Mouse (Mus musculus) left cerebral cortex, postnatal 25 days (tissue): Measurements from ENCODE around the gene Pea15a. TPM values are rescaled to one million over a fixed set of nuclear protein-coding genes. Genes with fewer than 3 reads are reported as not detected.

Source experiments
- DNase-seq, 2 experiments: peaks; one replicate each; pipeline ENCODE4 v3.0.0; 2022; ENCODE audit warnings: low spot score in 2 of 2, mixed read lengths in 1 of 2
- intact Hi-C: fragments of 180-260 bp; cut with DNase I; formaldehyde crosslinking; loops from one replicate; pipeline ENCODE4 v1.15.1; 2025
- total RNA-seq, 2 experiments: library from RNA; stranded (reverse); gene quantifications; 2 replicates each; pipeline ENCODE4 v1.2.3; 2021

The Pea15a gene
- total RNA-seq, 2 experiments from 2014 or later = 411 to 429 TPM

DNA sequence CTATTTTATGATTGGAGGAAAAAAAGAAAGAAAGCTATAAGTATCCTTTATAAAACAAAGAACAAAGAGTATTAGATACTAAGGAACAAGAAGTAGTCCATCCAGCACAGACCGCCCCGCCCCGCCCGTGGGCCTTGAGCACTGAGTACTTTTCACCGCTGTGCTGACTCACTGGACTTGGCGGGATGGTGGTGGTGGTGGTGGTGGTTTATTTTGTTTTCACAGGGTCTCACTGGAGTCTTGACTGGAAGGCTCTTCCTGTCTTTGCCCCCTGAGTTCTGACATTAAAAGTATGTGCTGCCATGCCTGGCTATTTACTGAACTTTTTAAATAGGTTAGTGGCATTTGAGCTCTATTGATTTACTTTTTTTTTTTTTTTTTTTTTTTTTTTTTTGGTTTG, 23.5 kb downstream of the Pea15a start:
- no peak for DNase-seq
- intact Hi-C loops = no loop called here

DNA sequence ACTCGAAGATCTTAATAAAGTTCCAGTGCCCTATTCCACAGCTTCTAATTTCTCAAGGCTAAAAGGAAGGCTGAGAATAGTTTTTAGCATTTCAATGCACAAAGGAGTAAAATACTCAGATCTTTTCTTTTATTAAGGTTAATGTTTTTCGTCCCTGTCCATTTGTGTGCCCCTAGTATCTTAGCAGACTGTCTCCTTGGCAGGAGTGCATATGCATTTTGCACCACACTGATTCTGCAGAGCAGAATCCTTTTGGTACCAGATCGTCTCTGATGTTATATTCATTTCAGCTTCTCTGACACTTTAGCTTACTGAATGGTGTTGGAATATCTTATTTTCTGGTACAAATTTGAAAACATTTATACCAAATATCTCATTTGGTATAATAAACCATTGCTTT, 24.8 kb downstream of the Pea15a start:
- intact Hi-C loops = no loop called here
- DNase-seq = no peak

DNA sequence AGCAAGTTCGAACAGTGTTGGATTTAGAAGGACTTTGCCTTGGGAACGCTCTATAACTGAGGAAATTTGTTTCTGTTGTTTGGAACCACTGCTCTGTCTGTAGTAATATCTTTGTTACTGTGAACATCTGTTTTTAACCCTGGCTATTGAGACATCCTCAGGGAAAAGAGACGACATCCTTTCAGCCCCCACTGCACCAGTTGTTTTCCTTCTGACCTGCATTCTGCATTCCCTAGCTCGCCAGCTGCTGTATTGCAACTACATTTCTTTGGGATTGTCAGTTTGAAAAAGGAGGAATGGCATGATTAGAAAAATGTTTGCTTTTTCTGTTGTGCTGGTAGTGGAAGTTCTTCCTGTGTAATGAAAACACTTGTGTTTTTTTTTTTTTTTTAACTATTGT, 25.7 kb downstream of the Pea15a start:
- intact Hi-C loops = no loop called here

DNA sequence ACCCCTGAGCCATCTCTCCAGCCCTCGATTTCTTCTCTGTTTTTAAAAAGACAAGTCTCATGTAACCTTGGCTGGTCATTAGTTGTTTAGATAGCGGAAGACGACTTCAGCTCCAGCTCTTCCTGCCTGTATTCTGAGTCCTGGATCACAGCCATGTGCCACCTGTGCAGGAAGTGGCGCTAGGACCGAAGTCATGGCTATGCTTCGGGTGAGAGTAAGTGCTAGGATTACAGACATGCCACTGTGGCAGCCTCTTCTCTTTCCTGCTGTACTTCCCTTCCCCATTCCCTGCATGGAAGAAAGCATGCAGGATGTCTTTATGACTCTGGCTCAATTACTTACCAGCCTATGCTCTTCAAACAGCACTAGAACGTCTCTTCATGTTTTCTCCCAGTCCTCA, 27.5 kb downstream of the Pea15a start:
- intact Hi-C loops = no loop called here
- no peak for DNase-seq

More for the DNA sequence above, 25.7 kb downstream of the Pea15a start:
- DNase-seq = no peak

DNA sequence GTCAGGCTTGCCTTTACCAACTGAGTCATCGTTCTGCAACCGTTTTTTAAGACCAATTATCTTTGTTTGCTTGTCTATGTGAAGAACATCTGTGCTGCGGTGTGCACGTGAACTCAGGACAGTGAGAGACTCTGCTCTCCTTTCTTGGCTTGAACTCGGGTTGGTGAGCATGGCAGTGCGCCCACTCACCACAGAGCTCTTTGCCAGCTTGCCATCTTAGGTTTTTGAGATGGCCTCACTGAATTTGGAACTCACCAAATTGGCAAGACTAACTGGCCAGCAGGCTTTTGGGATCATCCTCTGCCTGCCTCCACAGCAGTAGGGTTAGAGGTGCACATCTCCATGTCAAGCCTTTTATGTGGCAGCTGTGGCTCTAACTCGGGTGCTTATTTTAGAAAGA, 28.8 kb downstream of the Pea15a start:
- no peak for DNase-seq
- intact Hi-C loops = no loop called here

DNA sequence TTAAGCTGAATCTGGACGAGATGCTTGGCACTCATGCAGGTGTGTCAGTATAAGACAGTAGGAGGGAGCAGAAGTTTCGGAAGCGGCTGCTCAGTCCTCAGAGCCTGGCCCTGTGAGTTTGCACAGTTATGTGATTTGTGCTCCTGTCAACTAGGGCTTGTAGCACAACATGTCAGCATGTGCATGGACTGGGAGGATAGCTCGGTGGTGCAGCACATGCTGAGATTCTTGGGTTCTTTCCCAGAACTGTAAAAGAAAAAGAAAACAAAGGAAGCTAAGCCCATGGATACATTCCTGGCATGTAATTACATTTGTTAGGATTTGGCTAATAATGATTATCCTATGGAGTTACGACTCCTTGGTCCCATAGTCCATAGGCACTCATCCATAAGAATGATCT, 33.4 kb downstream of the Pea15a start:
- intact Hi-C loops = no loop called here
- no peak for DNase-seq

DNA sequence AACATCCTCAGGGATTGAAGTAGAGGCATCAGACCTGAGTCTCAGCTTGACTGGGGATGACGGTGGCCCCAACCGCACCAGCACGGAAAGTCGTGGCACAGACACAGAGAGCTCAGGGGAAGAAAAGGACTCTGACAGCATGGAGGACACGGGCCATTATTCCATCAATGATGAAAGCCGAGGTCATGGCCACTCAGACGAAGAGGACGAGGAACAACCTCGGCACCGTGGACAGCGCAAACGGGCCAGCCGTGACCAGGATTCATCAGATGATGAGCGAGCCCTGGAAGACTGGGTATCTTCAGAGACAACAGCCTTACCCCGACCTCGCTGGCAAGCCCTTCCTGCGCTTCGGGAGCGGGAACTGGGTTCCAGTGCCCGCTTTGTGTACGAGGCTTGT, 34.2 kb downstream of the Pea15a start:
- intact Hi-C loops = no loop called here
- no peak for DNase-seq

DNA sequence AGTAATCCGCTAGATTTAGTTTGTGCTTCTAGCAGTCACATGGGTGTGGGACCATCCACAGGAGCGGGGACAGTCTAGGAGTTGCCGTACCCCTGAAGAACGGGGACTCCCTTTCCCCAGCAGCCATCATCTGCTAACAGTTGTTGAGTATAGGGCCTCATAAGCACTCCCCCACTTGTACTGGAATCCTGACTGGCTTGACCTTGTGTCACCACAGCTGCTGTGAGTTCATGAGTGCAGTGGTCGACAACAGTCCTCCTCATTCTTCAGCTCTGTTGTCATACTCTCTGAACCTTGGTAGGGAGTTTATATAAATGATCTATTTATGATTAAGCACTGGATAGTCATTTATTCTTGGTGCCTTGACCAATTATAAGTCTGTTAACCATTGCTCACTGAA, 36.8 kb downstream of the Pea15a start:
- no peak for DNase-seq
- intact Hi-C loops = no loop called here

DNA sequence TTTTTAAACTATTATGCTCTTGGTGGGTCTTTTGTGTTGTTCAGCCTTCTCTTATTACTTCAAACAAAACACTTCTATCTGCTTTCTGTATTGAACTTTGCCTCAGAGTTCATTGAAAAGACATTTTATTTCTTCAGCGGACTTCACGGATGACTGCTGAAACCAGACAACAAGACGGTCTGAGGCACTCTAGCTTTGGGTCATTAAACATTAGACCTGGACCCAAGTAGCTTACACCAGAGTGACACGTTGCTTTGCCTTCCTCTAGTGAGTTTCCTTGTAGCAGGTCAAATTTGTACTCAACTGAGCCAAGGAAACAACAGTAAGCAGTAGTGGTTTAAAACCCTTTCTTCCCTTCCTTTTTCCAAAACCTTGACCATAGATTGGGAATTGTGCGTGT, 38.7 kb downstream of the Pea15a start:
- intact Hi-C loops = no loop called here
- no peak for DNase-seq

DNA sequence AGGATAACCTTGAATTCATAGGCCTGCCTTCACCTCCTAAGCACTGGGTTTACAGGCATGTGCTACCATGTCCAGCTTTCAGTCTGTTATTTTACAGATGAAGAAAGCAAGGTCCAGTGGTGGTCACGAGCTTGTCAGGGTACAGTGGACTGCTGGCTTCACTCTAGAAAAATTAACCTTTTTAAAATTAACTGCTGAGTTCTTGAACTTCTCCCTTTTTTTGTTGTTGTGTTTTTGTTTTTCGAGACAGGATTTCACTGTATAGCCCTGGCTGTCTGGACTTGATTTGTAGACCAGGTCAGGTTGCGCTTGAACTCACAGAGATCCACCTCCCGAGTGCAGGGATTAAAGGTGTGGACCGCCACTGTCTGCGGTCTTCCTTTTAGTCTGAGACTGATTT, 43.6 kb downstream of the Pea15a start:
- intact Hi-C loops = loop anchor here (1.0 kb wide), 1 partner anchor 147 kb away; no protein-coding TSS in a partner anchor
- DNase-seq = no peak

DNA sequence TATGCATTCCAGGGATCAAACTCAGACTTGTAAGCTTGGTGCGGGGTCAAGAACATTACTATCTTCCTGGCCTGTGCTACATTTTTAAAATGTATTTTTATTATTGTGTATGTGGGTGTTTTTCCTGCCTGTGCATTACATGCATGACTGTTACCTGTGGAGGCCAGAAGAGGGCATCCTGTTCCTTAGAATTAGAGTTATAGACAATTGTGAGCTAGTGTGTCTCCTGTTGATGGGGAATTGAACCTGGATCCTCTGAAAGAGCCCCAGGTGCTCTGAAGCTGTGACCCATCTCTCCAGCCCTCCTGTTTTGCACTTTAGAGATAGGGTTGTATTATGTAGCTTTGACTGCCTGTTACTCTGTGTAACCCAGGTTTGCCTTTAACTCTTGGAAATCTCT, 44.6 kb downstream of the Pea15a start:
- peak; percentile 21 to 66 for DNase-seq
- intact Hi-C loops = loop anchor here (1.0 kb wide), 1 partner anchor 148 kb away; no protein-coding TSS in a partner anchor

DNA sequence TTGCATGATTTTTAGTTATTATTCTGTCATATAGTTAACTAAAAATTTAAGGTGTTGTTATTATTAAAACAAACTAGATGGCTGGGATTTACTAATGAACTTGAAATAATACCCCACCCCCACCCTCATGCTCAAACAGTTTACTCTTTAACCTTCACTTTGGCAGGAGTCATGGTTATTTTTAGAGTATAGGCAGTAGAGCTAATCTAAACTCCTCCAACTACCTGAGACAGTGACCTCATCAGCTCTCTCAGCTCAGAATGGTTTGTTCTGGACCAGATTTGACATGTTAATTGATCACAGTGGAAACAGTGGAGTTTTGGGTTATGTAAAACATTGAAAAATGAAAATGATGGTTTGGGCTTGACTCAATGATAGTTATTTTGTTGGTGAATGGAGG, 46.1 kb downstream of the Pea15a start:
- DNase-seq = no peak
- intact Hi-C loops = no loop called here

DNA sequence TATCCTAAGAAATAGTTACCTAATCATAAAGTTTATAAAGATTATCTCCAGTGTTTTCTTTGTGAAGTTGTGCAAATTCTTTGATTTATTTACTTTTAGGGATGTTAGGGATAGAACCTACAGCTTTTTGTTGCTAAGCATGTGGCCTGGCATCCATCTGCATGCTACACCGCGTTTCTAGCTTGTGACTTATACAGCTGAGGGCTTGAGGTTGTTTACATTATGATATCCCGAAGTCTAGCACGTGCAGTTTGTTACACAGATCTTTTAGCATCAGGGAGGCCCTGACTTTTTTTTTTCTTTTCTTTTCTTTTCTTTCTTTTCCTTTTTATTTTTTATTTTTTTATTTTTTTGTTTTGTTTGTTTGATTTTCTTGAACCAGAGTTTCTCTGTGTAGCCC, 46.6 kb downstream of the Pea15a start:
- DNase-seq = no peak
- intact Hi-C loops = no loop called here

DNA sequence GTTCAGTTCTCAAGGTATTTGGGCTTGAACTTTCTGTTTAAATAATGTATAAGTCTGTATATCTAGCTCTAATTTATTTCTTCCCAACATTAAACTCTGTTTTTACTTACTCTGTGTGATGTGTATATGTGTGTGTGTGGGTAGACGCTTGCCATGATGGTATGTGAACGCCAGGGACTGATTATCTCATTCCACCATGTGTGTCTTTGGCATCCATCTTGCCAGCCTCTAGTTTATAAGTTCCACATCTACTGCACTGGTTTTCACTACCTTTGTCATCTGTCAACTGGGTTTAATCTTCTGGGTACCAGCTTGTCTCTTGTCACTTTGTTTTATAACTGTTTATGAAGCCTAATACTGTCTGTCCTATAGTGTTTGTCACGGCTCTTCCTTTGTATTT, 51.1 kb downstream of the Pea15a start:
- intact Hi-C loops = no loop called here
- no peak for DNase-seq

DNA sequence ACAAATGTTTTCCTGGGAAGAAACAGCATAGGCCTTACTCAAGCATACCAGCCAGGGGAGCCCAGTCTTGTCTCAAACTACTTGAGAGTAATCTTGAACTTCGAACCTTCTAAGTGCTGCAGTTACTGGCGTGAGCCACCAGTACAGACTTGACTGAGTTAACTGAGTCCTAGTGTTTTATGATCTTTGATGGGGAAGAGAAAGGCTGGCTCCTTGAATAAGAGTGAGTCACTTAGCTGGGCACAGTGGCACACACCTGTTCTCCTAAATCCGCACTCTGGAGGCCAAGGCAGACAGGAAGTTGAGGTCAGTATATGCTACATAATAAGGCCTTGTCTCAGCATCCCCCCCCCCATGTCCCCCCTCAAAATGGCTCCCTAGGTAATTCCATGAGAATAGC, 52.1 kb downstream of the Pea15a start:
- intact Hi-C loops = no loop called here
- no peak for DNase-seq

DNA sequence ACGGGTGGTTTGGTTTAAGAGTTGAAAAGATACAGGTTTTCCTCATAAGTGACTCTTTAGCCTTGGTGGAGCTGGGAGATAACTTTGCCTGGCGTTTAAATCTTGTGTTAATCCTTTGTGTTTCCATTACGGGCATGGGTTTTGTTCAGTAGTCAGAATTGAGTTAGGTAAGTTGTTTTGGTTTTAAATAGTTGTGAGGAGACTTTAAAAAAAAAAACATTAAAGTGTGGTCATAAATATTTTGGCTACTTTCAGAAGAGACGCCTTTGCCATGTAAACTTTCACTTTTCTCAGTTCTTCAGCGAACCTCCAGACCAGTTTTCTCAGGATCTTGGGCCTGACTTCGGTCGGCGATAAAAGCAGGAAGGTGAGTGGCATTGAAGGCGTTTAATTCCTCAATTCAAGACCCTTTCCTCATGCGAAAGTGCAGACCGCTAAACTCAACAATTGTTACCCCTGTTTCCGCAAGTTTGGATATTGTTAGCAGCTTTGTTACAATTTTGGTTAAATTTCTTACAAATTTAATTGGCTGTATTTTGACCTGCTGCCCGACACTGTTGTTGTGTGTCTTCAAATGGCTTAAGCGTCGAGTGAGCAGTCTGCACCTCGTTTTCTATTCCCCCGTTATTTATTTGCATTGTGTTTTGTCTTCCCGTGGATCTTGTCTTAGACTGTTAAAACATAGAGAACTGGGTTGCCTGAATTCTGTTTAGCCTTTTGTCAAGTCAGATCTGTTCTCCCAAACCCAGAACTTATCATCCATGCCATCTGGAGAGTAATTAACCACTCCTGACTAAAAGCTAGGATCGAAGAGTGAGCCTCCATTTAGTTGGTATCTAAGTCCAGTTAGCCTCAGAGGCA, 57.4 kb downstream of the Pea15a start:
- intact Hi-C loops = loop anchor here (2.0 kb wide), 2 partner anchors 22 to 162 kb away; partner anchors contain the start of gene Pex19

DNA sequence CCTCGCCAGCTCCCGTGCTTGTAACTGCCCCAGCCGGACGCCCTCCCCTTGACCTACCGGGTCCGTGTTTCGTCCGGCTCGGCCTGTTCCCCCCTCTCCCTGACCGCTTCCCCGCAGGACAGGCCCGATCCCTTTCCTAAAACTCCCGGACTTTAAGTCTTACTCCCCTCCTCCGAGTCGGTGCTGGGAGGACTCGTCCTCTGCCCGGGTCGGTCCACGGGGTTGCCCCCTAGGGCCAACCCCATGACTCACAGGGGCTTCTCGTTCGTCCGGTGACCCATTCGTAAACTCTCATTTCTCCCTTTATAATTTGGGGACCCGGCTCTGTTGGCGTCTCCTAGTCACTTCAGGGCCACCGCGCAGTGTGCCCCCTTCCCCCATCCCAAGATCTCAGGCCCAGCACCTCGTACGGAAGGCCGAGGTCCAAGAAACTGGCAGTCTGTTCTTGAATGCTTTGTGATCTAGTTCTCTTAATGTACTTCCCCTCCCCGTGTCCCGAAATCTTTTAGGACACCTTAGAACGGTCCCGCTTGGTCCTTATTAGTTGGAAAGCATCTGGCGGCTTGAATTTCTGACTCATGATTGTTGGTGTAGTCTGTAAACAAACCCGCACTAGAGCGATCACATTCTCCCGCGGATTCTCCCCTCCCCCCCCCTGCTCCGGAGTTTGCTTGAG, 58.2 kb downstream of the Pea15a start:
- intact Hi-C loops = loop anchor here (2.0 kb wide), 2 partner anchors 22 to 162 kb away; partner anchors contain the start of gene Pex19
- peak; percentile 35 to 37 for DNase-seq

More for the DNA sequence above, 57.4 kb downstream of the Pea15a start:
- DNase-seq = no peak

DNA sequence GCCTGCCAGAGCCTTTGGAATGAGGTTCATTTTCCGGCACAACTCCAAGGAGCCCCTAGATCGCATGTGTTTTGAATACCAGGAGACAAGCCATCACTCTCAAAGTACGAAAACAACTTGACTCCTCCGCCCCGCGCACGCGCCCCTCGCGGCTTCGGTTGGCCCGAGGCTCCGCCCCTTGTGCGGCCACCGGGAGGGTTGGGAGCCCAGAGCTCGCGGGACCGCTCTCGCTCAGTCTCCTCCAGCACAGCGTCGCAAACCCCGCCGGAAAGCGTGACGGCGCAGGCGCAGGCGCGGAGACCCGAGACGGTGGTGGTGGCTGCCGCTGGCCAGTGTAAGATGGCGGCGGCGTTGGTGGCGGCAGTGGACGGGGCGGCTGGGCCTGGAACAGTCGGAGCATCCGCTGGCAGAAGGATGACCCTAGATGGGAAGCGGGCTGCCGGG, 58.7 kb downstream of the Pea15a start, which contains the start of gene Dcaf8:
TSS of gene Dcaf8 (plus strand) at position 250 of the 444 bp plus-strand sequence.
- intact Hi-C loops = loop anchor here (2.0 kb wide), 2 partner anchors 21 to 163 kb away; partner anchors contain the start of gene Pex19
- DNase-seq = peak; percentile 94 to 98
